Mouse (Mus musculus) thymus, adult 2 months (tissue): ENCODE data around the gene Ppil2. TPM values are rescaled to one million over a fixed set of nuclear protein-coding genes. Genes with fewer than 3 reads are reported as not detected.

ENCODE experiments used
- DNase-seq: peaks from one replicate; pipeline ENCODE4 v3.0.0; 2021
- H3K27ac ChIP-seq: fragments of 200-500 bp; 2 replicates; pipeline ENCODE4 v1.5.1; 2012; ENCODE audit warnings: low read length, control low read depth; ENCODE audit not compliant: control insufficient read depth, insufficient read depth
- H3K27me3 ChIP-seq: fragments of 200-500 bp; 2 replicates; pipeline ENCODE4 v1.6.1; 2012; ENCODE audit warnings: mild to moderate bottlenecking, low read length, moderate library complexity, mixed read lengths; ENCODE audit not compliant: control insufficient read depth, insufficient read depth
- H3K36me3 ChIP-seq: fragments of 200-500 bp; 2 replicates; pipeline ENCODE4 v1.6.1; 2012; ENCODE audit warnings: mild to moderate bottlenecking, low read length, moderate library complexity; ENCODE audit not compliant: control insufficient read depth, insufficient read depth
- H3K4me1 ChIP-seq: fragments of 200-500 bp; replicated peaks from 2 replicates; pipeline ENCODE4 v1.6.1; 2012; ENCODE audit warnings: low read length; ENCODE audit not compliant: control insufficient read depth, insufficient read depth
- H3K4me3 ChIP-seq: fragments of 200-500 bp; 2 replicates; pipeline ENCODE4 v1.5.1; 2012; ENCODE audit warnings: mild to moderate bottlenecking, low read length, control low read depth, moderate library complexity; ENCODE audit not compliant: control insufficient read depth, insufficient read depth
- CTCF ChIP-seq: fragments of 200-500 bp; IDR thresholded peaks from 2 replicates; pipeline ENCODE4 v1.5.1; 2012; ENCODE audit warnings: mild to moderate bottlenecking, control low read depth, low read length, moderate library complexity, borderline replicate concordance; ENCODE audit not compliant: control insufficient read depth, poor library complexity, insufficient read depth; ENCODE audit errors: extremely low read depth
- POLR2A ChIP-seq: fragments of 200-500 bp; IDR thresholded peaks from 2 replicates; pipeline ENCODE4 v1.6.1; 2012; ENCODE audit warnings: mild to moderate bottlenecking, low read length, control low read depth, moderate library complexity; ENCODE audit not compliant: control insufficient read depth, poor library complexity, insufficient read depth; ENCODE audit errors: extremely low read depth
- WGBS: fragments of 180-500 bp; shearing (Covaris S2); methylation state at CpG from one replicate; pipeline ENCODE4 v1.1.7; 2018; 5-methylcytosine and 5-hydroxymethylcytosine counted together
- polyA plus RNA-seq: library from polyadenylated mRNA; depleted of rRNA; stranded (reverse); fragments of >200 nt; gene quantifications from 2 replicates; pipeline ENCODE4 v1.2.3, GENCODE M21; 2012

Gene Ppil2
- polyA plus RNA-seq, 1 experiment: 176 TPM

GRCm38 (mm10) chr16:17082121-17082792 lies 28.8 kb downstream of the Ppil2 start:
- no peak for DNase-seq
- 93% methylated on average over 6 of the region's 6 CpGs for WGBS
- no peak overlapping the region for H3K27ac ChIP-seq
- no peaks in the 10 kb centered on the region for H3K27me3 ChIP-seq
- no peak overlapping the region for H3K4me3 ChIP-seq
- H3K36me3 ChIP-seq: peaks cover 18% of the 10 kb centered on the region
- TF ChIP-seq POLR2A (no peak), CTCF (no peak)
- no peaks in the 10 kb centered on the region for H3K4me1 ChIP-seq

- Histone ChIP-seq H3K4me1 (no peaks in the 10 kb centered on the region), H3K36me3 (no peaks in the 10 kb centered on the region; the same call in 1 of the 2 replicates), H3K27ac (no peak overlapping the region), H3K27me3 (no peaks in the 10 kb centered on the region), H3K4me3 (no peak overlapping the region)
- WGBS: 92% methylated on average over 7 of the region's 7 CpGs
- no peak for DNase-seq
- TF ChIP-seq POLR2A (no peak), CTCF (no peak)
These were observed 33.0 kb downstream of the Ppil2 start for GRCm38 (mm10) chr16:17078101-17078500.

GRCm38 (mm10) chr16:17076869-17077268 lies 34.2 kb downstream of the Ppil2 start:
- H3K27ac ChIP-seq: no peak overlapping the region
- no peak overlapping the region for H3K4me3 ChIP-seq
- no peaks in the 10 kb centered on the region for H3K27me3 ChIP-seq
- H3K4me1 ChIP-seq: no peaks in the 10 kb centered on the region
- no peak for DNase-seq
- no peaks in the 10 kb centered on the region for H3K36me3 ChIP-seq
- no peak for TF ChIP-seq POLR2A
- no peak for TF ChIP-seq CTCF

GRCm38 (mm10) chr16:17076301-17076700 lies 34.8 kb downstream of the Ppil2 start:
- no peaks in the 10 kb centered on the region for H3K4me1 ChIP-seq
- DNase-seq: no peak
- no peaks in the 10 kb centered on the region for H3K27me3 ChIP-seq
- H3K4me3 ChIP-seq: no peak overlapping the region
- no peak for TF ChIP-seq CTCF
- TF ChIP-seq POLR2A: no peak
- 97% methylated on average over 2 of the region's 2 CpGs for WGBS
- H3K27ac ChIP-seq: no peak overlapping the region
- no peaks in the 10 kb centered on the region for H3K36me3 ChIP-seq

GRCm38 (mm10) chr16:17073000-17073399 lies 38.1 kb downstream of the Ppil2 start:
- no peaks in the 10 kb centered on the region for H3K27me3 ChIP-seq
- no peak overlapping the region for H3K4me3 ChIP-seq
- WGBS: 95% methylated on average over 7 of the region's 7 CpGs
- DNase-seq: no peak
- TF ChIP-seq CTCF (no peak), POLR2A (no peak)
- H3K27ac ChIP-seq: no peak overlapping the region
- peaks cover 3% of the 10 kb centered on the region for H3K4me1 ChIP-seq
- H3K36me3 ChIP-seq: no peaks in the 10 kb centered on the region

- Histone ChIP-seq H3K27me3 (no peaks in the 10 kb centered on the region), H3K4me1 (peaks cover 3% of the 10 kb centered on the region), H3K4me3 (no peak overlapping the region), H3K36me3 (no peaks in the 10 kb centered on the region), H3K27ac (no peak overlapping the region)
- TF ChIP-seq CTCF (no peak), POLR2A (no peak)
- 62% methylated on average over 6 of the region's 6 CpGs for WGBS
- DNase-seq: no peak
These were observed 40.3 kb downstream of the Ppil2 start for GRCm38 (mm10) chr16:17070716-17071115.
